Mouse (Mus musculus) heart, embryonic 13.5 days (tissue): ENCODE results near the gene Astl. TPM values are rescaled to one million over a fixed set of nuclear protein-coding genes. Genes with fewer than 3 reads are reported as not detected.

Experiments used
- ATAC-seq: fragments of 200-750 bp; cut with Nextera tagmentation; 2 replicates; pipeline ENCODE4 v1.8.0; 2017; ENCODE audit warnings: moderate TSS enrichment; ENCODE audit not compliant: insufficient number of reproducible peaks, low FRiP score, low TSS enrichment; ENCODE audit errors: extremely low read depth
- H3K27ac ChIP-seq: fragments of 300-500 bp; sonication (generic); replicated peaks from 2 replicates; pipeline ENCODE4 v1.5.1; 2015; ENCODE audit warnings: moderate library complexity, mild to moderate bottlenecking, inconsistent platforms
- H3K27me3 ChIP-seq: fragments of 300-500 bp; sonication (generic); replicated peaks from 2 replicates; pipeline ENCODE4 v1.6.1; 2015; ENCODE audit warnings: mild to moderate bottlenecking, inconsistent platforms
- H3K36me3 ChIP-seq: fragments of 300-500 bp; sonication (generic); 2 replicates; pipeline ENCODE4 v1.6.1; 2015; ENCODE audit warnings: mild to moderate bottlenecking, inconsistent platforms
- H3K4me1 ChIP-seq: fragments of 300-500 bp; sonication (generic); 2 replicates; pipeline ENCODE4 v1.6.1; 2015; ENCODE audit warnings: inconsistent platforms
- H3K4me2 ChIP-seq: fragments of 300-500 bp; sonication (generic); 2 replicates; pipeline ENCODE4 v1.6.1; 2015; ENCODE audit warnings: inconsistent platforms, mild to moderate bottlenecking, moderate library complexity
- H3K4me3 ChIP-seq: fragments of 300-500 bp; sonication (generic); 2 replicates; pipeline ENCODE4 v1.5.1; 2015; ENCODE audit warnings: moderate library complexity, mild to moderate bottlenecking, inconsistent platforms
- H3K9ac ChIP-seq: fragments of 300-500 bp; sonication (generic); 2 replicates; pipeline ENCODE4 v1.6.1; 2015; ENCODE audit warnings: inconsistent platforms, mild to moderate bottlenecking, moderate library complexity
- H3K9me3 ChIP-seq: fragments of 300-500 bp; sonication (generic); 2 replicates; pipeline ENCODE4 v1.6.1; 2016; ENCODE audit warnings: inconsistent platforms
- WGBS: fragments of 180-500 bp; shearing (Covaris S2); methylation state at CpG from one replicate; pipeline ENCODE4 v1.1.7; 2015; ENCODE audit warnings: mixed read lengths; 5-methylcytosine and 5-hydroxymethylcytosine counted together
- polyA plus RNA-seq: library from polyadenylated mRNA; unstranded; fragments of >200 nt; fragmentation: Nextera tagmentation; extraction: Ambion mirVana; gene quantifications from 2 replicates; pipeline ENCODE4 v1.2.1, GENCODE M21; 2015

The Astl gene
- polyA plus RNA-seq, 1 experiment from 2014 or later, result not detected

DNA sequence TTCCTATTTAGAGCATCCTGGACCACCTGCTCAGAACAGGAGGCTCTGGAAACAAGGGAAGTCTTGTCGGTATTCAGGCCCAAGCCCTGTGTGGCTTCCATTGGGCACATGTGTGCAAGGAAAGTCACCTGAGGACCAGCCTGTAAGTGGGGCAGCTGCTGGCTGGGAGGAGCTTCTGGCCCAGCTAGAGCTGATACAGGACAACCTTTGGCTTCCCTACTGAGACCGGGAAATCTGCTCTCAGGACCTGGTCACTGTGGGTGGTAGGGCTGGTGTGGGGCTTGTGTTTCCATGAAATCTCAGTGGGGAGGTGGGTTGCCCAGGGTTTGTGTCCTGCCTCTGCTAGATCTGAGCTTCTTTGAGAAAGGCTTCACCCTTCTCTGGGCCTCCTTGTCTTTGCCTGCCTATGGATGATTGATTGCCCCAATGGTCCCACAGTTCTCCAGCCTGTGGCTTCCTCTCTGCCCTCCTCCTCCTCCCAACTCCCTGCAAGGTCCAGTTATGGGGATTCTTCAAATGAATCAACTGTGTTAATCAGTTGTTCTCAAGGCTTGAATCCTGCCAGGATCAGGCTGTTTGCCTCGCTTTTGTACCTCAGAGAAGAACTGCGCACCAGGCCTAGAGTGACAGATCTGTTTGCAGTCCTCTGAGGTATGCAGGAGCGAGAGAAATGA is 31.4 kb downstream of the Astl start:
- H3K4me3 ChIP-seq, result peak overlapping the region; percentile 36
- H3K9me3 ChIP-seq, result no peaks in the 10 kb centered on the region
- peak overlapping the region; percentile 38 for H3K9ac ChIP-seq
- H3K27me3 ChIP-seq, result peaks cover 32% of the 10 kb centered on the region
- H3K27ac ChIP-seq, result peak overlapping the region; percentile 76; the same call in 1 of the 2 replicates
- H3K4me2 ChIP-seq, result peak overlapping the region; percentile 93
- 47% methylated on average over 5 of the region's 5 CpGs for WGBS
- no peak for ATAC-seq
- peaks cover 54% of the 10 kb centered on the region for H3K4me1 ChIP-seq
- H3K36me3 ChIP-seq, result no peaks in the 10 kb centered on the region

GRCm38 (mm10) chr2:127370561-127371483 is 32.4 kb downstream of the Astl start:
- peak overlapping the region; percentile 93 for H3K4me2 ChIP-seq
- peak overlapping the region; percentile 65 for H3K9ac ChIP-seq
- no peaks in the 10 kb centered on the region for H3K36me3 ChIP-seq
- peaks cover 23% of the 10 kb centered on the region for H3K27me3 ChIP-seq
- H3K4me1 ChIP-seq, result peaks cover 63% of the 10 kb centered on the region
- peak overlapping the region; percentile 76 for H3K27ac ChIP-seq
- ATAC-seq, result peak; percentile 56; the same call in 1 of the 2 replicates
- no peaks in the 10 kb centered on the region for H3K9me3 ChIP-seq
- peak overlapping the region; percentile 36 for H3K4me3 ChIP-seq
- WGBS, result 11% methylated on average over 9 of the region's 9 CpGs

- Histone ChIP-seq H3K4me3 (no peak overlapping the region), H3K36me3 (no peaks in the 10 kb centered on the region), H3K9ac (peak overlapping the region; percentile 65), H3K27ac (peak overlapping the region; percentile 76), H3K4me2 (peak overlapping the region; percentile 93), H3K4me1 (peaks cover 69% of the 10 kb centered on the region), H3K9me3 (no peaks in the 10 kb centered on the region), H3K27me3 (peaks cover 16% of the 10 kb centered on the region)
- 57% methylated on average over 1 of the region's 1 CpGs for WGBS
- ATAC-seq, result peak; percentile 71; the same call in 1 of the 2 replicates
These were observed 33.0 kb downstream of the Astl start for GRCm38 (mm10) chr2:127371484-127371861.

GRCm38 (mm10) chr2:127372082-127372481 is 33.6 kb downstream of the Astl start:
- Histone ChIP-seq H3K27ac (peak overlapping the region; percentile 76), H3K4me1 (peaks cover 72% of the 10 kb centered on the region), H3K9me3 (no peaks in the 10 kb centered on the region), H3K4me3 (no peak overlapping the region), H3K9ac (0 out of 2 replicates have a peak overlapping the region, but pooled peaks have one; percentile 65), H3K27me3 (peaks cover 10% of the 10 kb centered on the region), H3K36me3 (no peaks in the 10 kb centered on the region), H3K4me2 (peak overlapping the region; percentile 93)
- 70% methylated on average over 2 of the region's 2 CpGs for WGBS
- ATAC-seq, result no peak

- ATAC-seq, result no peak
- Histone ChIP-seq H3K9me3 (no peaks in the 10 kb centered on the region), H3K4me2 (peak overlapping the region; percentile 32; the same call in 1 of the 2 replicates), H3K36me3 (no peaks in the 10 kb centered on the region), H3K9ac (no peak overlapping the region), H3K4me3 (no peak overlapping the region), H3K4me1 (peaks cover 79% of the 10 kb centered on the region), H3K27ac (no peak overlapping the region), H3K27me3 (0 out of 2 replicates have a peak, but pooled peaks cover under 1% of the 10 kb centered on the region)
- WGBS, result 68% methylated on average over 3 of the region's 3 CpGs
These were observed 35.7 kb downstream of the Astl start for GRCm38 (mm10) chr2:127374131-127374530.

GRCm38 (mm10) chr2:127375087-127375486 is 36.6 kb downstream of the Astl start:
- WGBS, result 22% methylated on average over 3 of the region's 3 CpGs

DNA sequence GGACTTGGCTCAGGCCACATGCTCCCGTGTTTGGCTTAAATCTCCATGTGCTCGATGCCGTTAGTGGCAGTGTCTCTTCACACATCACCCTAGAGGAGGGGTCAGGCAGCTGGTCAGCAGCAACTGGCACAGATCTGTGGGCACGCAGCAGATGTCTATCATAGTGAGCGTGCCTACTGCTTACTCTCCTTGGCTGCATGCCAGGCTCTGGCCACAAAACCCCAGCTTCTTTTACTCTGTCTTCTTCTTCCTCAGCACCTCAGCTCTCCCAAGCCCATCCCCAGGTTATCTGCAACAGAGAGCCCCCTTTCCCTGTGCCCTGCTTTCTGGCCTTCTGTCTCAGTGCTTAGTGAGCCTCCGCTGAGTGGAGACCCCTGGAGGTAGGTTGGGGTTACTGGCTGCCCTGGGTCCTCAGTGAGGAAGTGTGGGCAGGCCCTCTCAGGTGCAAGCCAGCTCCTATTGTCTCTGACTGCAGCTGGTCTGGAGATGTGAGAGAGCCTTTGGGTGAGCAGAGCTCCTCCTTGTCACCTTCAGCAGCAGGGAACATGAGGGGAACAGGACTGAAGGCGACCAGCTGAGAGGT is 37.4 kb downstream of the Astl start:
- peaks cover 68% of the 10 kb centered on the region for H3K4me1 ChIP-seq
- no peak overlapping the region for H3K27ac ChIP-seq
- no peak overlapping the region for H3K4me3 ChIP-seq
- no peaks in the 10 kb centered on the region for H3K27me3 ChIP-seq
- no peak for ATAC-seq
- peak overlapping the region; percentile 32; the same call in 1 of the 2 replicates for H3K4me2 ChIP-seq
- H3K36me3 ChIP-seq, result no peaks in the 10 kb centered on the region
- WGBS, result 46% methylated on average over 7 of the region's 7 CpGs
- no peaks in the 10 kb centered on the region for H3K9me3 ChIP-seq
- H3K9ac ChIP-seq, result no peak overlapping the region

More at GRCm38 (mm10) chr2:127375087-127375486, 36.6 kb downstream of the Astl start:
- no peak for ATAC-seq
- Histone ChIP-seq H3K27ac (0 out of 2 replicates have a peak overlapping the region, but pooled peaks have one; percentile 28), H3K9ac (0 out of 2 replicates have a peak overlapping the region, but pooled peaks have one; percentile 17), H3K27me3 (no peaks in the 10 kb centered on the region), H3K4me3 (no peak overlapping the region), H3K4me2 (peak overlapping the region; percentile 32), H3K36me3 (no peaks in the 10 kb centered on the region), H3K9me3 (no peaks in the 10 kb centered on the region), H3K4me1 (peaks cover 76% of the 10 kb centered on the region)

GRCm38 (mm10) chr2:127376423-127377051 is 38.1 kb downstream of the Astl start:
- no peaks in the 10 kb centered on the region for H3K9me3 ChIP-seq
- no peaks in the 10 kb centered on the region for H3K27me3 ChIP-seq
- H3K4me1 ChIP-seq, result peaks cover 61% of the 10 kb centered on the region
- H3K36me3 ChIP-seq, result no peaks in the 10 kb centered on the region
- no peak overlapping the region for H3K9ac ChIP-seq
- no peak overlapping the region for H3K4me2 ChIP-seq
- WGBS, result 76% methylated on average over 6 of the region's 6 CpGs
- H3K4me3 ChIP-seq, result no peak overlapping the region
- ATAC-seq, result no peak
- H3K27ac ChIP-seq, result no peak overlapping the region

GRCm38 (mm10) chr2:127377942-127378610 is 39.6 kb downstream of the Astl start:
- Histone ChIP-seq H3K4me2 (no peak overlapping the region), H3K9me3 (no peaks in the 10 kb centered on the region), H3K4me1 (peaks cover 50% of the 10 kb centered on the region), H3K27me3 (no peaks in the 10 kb centered on the region), H3K27ac (no peak overlapping the region), H3K9ac (no peak overlapping the region), H3K36me3 (no peaks in the 10 kb centered on the region), H3K4me3 (no peak overlapping the region)
- ATAC-seq, result no peak
- 62% methylated on average over 7 of the region's 7 CpGs for WGBS

DNA sequence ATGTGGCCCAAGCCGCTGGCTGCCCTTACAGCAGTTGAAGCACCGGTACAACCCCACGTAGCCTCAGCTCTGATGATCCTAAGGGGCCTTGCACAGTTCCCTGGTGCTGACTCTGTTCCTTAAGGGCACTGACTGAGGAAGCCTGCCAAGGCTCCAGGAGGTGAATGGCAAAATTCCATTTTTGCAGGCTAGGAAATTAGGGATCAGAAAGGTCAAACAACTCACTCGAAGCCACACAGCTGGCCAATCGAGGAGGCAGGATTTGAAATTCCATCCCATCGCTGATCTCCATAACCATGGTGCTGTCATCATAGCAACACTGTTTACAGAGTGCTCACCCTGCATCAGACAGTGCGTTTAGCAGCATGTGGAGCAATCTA is 40.2 kb downstream of the Astl start:
- Histone ChIP-seq H3K27ac (no peak overlapping the region), H3K4me3 (no peak overlapping the region), H3K36me3 (no peaks in the 10 kb centered on the region), H3K4me2 (no peak overlapping the region), H3K27me3 (0 out of 2 replicates have a peak, but pooled peaks cover under 1% of the 10 kb centered on the region), H3K9me3 (no peaks in the 10 kb centered on the region), H3K4me1 (peaks cover 50% of the 10 kb centered on the region), H3K9ac (no peak overlapping the region)
- WGBS, result 66% methylated on average over 7 of the region's 7 CpGs
- ATAC-seq, result no peak
